Mouse (Mus musculus): ENCODE results near the gene Mfap1b.

DNA sequence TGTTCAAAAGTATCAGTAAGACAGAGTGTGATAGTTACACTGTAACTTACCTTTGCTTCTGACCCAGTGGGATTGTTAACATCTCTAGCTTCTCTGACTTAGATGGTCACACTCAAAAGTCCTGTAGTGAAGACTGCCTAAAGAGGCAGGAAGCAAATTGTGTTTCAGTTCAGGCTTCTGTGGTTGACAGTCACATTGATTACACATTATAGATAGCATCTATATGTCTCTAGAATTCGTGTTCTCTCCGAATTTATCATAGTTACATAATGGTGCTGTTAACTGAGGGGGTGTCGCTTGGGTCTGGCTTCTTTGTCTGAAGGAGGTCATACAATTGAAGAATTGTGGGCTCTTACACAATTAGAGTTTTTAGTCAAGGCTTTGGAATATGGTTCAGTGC, 58.8 kb downstream of the Mfap1b start:
- no peak for TF ChIP-seq EP300 (optimal IDR thresholded peaks at IDR 0.05)
- TF ChIP-seq CTCF (IDR thresholded peaks at IDR 0.05; ENCODE audit: low read depth): no peak

Measured in stomach, postnatal 0 days (tissue).